Mouse (Mus musculus): ENCODE measurements around the gene Scarf1.

GRCm38 (mm10) chr11:75552906-75553482 lies 39.7 kb downstream of the Scarf1 start:
- TF ChIP-seq CTCF (IDR thresholded peaks at IDR 0.05; ENCODE audit: low read depth, low read length): no peak
- TF ChIP-seq POLR2A (IDR thresholded peaks at IDR 0.05; ENCODE audit: borderline replicate concordance, low read depth, low read length): no peak

Data from bone marrow macrophage, adult 2 months (primary cell).